Mouse (Mus musculus): Measurements from ENCODE around the gene Gipc3.

GRCm38 (mm10) chr10:81346453-81347067 lies 3.5 kb upstream of the Gipc3 start:
- no peak for TF ChIP-seq TAL1 (IDR thresholded peaks at IDR 0.05; ENCODE audit: low read length)
- no peak for TF ChIP-seq GATA1 (IDR thresholded peaks at IDR 0.05; ENCODE audit: low read length)
